Mouse (Mus musculus) heart, embryonic 13.5 days (tissue): Measurements from ENCODE around the gene Gm14214. TPM values are rescaled to one million over a fixed set of nuclear protein-coding genes. Genes with fewer than 3 reads are reported as not detected.

Experiments used
- ATAC-seq: fragments of 200-750 bp; cut with Nextera tagmentation; 2 replicates; pipeline ENCODE4 v1.8.0; 2017; ENCODE audit warnings: moderate TSS enrichment; ENCODE audit not compliant: insufficient number of reproducible peaks, low FRiP score, low TSS enrichment; ENCODE audit errors: extremely low read depth
- H3K27ac ChIP-seq: fragments of 300-500 bp; sonication (generic); replicated peaks from 2 replicates; pipeline ENCODE4 v1.5.1; 2015; ENCODE audit warnings: moderate library complexity, mild to moderate bottlenecking, inconsistent platforms
- H3K27me3 ChIP-seq: fragments of 300-500 bp; sonication (generic); replicated peaks from 2 replicates; pipeline ENCODE4 v1.6.1; 2015; ENCODE audit warnings: mild to moderate bottlenecking, inconsistent platforms
- H3K36me3 ChIP-seq: fragments of 300-500 bp; sonication (generic); 2 replicates; pipeline ENCODE4 v1.6.1; 2015; ENCODE audit warnings: mild to moderate bottlenecking, inconsistent platforms
- H3K4me1 ChIP-seq: fragments of 300-500 bp; sonication (generic); 2 replicates; pipeline ENCODE4 v1.6.1; 2015; ENCODE audit warnings: inconsistent platforms
- H3K4me2 ChIP-seq: fragments of 300-500 bp; sonication (generic); 2 replicates; pipeline ENCODE4 v1.6.1; 2015; ENCODE audit warnings: inconsistent platforms, mild to moderate bottlenecking, moderate library complexity
- H3K4me3 ChIP-seq: fragments of 300-500 bp; sonication (generic); 2 replicates; pipeline ENCODE4 v1.5.1; 2015; ENCODE audit warnings: moderate library complexity, mild to moderate bottlenecking, inconsistent platforms
- H3K9ac ChIP-seq: fragments of 300-500 bp; sonication (generic); 2 replicates; pipeline ENCODE4 v1.6.1; 2015; ENCODE audit warnings: inconsistent platforms, mild to moderate bottlenecking, moderate library complexity
- H3K9me3 ChIP-seq: fragments of 300-500 bp; sonication (generic); 2 replicates; pipeline ENCODE4 v1.6.1; 2016; ENCODE audit warnings: inconsistent platforms
- WGBS: fragments of 180-500 bp; shearing (Covaris S2); methylation state at CpG from one replicate; pipeline ENCODE4 v1.1.7; 2015; ENCODE audit warnings: mixed read lengths; 5-methylcytosine and 5-hydroxymethylcytosine counted together
- polyA plus RNA-seq: library from polyadenylated mRNA; unstranded; fragments of >200 nt; fragmentation: Nextera tagmentation; extraction: Ambion mirVana; gene quantifications from 2 replicates; pipeline ENCODE4 v1.2.1, GENCODE M21; 2015

Gene Gm14214
- polyA plus RNA-seq, 1 experiment from 2014 or later, result not detected

DNA sequence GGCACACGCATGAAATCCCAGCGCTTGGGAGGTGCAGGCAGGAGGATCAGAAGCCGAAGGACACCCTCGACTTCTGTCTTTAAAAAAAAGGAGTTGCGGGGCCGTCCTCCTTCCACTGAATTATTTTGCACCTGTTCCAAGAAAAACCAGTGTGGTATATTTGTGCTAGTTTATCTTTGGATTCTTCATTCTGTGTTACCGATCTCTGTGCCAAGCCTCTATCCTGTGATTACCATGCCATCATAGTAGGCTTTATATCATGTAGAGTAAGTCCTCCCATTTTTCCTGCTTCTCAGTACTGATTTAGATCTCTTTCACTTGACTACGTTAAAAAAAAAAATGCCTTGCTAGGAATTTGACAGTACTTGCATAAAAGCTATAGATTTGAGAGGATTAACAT, 1.8 kb upstream of the Gm14214 start:
- no peak for ATAC-seq
- Histone ChIP-seq H3K4me2 (no peak overlapping the region), H3K36me3 (no peaks in the 10 kb centered on the region), H3K27me3 (no peaks in the 10 kb centered on the region), H3K4me3 (no peak overlapping the region), H3K9ac (no peak overlapping the region), H3K27ac (no peak overlapping the region), H3K9me3 (no peaks in the 10 kb centered on the region; the same call in 1 of the 2 replicates), H3K4me1 (peaks cover 9% of the 10 kb centered on the region)
- 73% methylated on average over 8 of the region's 8 CpGs for WGBS

- Histone ChIP-seq H3K9ac (no peak overlapping the region), H3K9me3 (no peaks in the 10 kb centered on the region), H3K27me3 (no peaks in the 10 kb centered on the region), H3K36me3 (no peaks in the 10 kb centered on the region), H3K27ac (no peak overlapping the region), H3K4me1 (peaks cover 32% of the 10 kb centered on the region), H3K4me2 (no peak overlapping the region), H3K4me3 (no peak overlapping the region)
- ATAC-seq, result no peak
- WGBS, result 88% methylated on average over 6 of the region's 6 CpGs
These were observed 2.8 kb downstream of the Gm14214 start for GRCm38 (mm10) chr2:154767051-154767450.

GRCm38 (mm10) chr2:154765554-154766008, 4.2 kb downstream of the Gm14214 start:
- H3K9ac ChIP-seq, result no peak overlapping the region
- no peaks in the 10 kb centered on the region for H3K27me3 ChIP-seq
- H3K4me1 ChIP-seq, result peaks cover 32% of the 10 kb centered on the region
- H3K4me3 ChIP-seq, result no peak overlapping the region
- no peaks in the 10 kb centered on the region for H3K36me3 ChIP-seq
- no peak for ATAC-seq
- no peak overlapping the region for H3K27ac ChIP-seq
- 78% methylated on average over 8 of the region's 8 CpGs for WGBS
- no peaks in the 10 kb centered on the region for H3K9me3 ChIP-seq
- no peak overlapping the region for H3K4me2 ChIP-seq

GRCm38 (mm10) chr2:154764828-154765497, 4.9 kb downstream of the Gm14214 start:
- Histone ChIP-seq H3K9ac (no peak overlapping the region), H3K4me3 (no peak overlapping the region), H3K27ac (no peak overlapping the region), H3K27me3 (no peaks in the 10 kb centered on the region), H3K36me3 (no peaks in the 10 kb centered on the region), H3K9me3 (no peaks in the 10 kb centered on the region), H3K4me1 (peaks cover 32% of the 10 kb centered on the region), H3K4me2 (peak overlapping the region; percentile 9; the same call in 1 of the 2 replicates)
- ATAC-seq, result 0 out of 2 replicates have a peak, but pooled peaks have one; percentile 17
- WGBS, result 71% methylated on average over 9 of the region's 9 CpGs

DNA sequence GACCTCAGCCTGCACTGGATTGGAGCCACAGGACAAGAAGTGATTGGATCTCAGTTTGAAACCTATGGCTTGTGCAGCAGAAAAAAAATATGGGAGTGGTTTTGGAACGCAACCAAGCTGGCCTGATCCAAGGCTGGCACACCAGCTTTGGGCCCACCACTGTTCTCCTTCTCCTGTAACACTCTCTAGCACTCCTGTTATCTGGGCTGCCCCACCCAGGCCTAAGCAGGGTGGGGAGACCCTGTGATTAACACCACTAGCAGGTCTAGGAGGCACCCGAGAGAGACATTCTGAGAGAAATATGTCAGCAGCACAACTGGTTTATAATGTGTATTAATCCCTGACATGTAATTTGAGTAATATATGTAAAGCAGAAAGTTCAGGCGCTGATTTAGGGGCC, 6.6 kb downstream of the Gm14214 start:
- no peaks in the 10 kb centered on the region for H3K27me3 ChIP-seq
- H3K9ac ChIP-seq, result no peak overlapping the region
- H3K27ac ChIP-seq, result peak overlapping the region; percentile 5; the same call in 1 of the 2 replicates
- H3K4me2 ChIP-seq, result no peak overlapping the region
- peaks cover 27% of the 10 kb centered on the region for H3K4me1 ChIP-seq
- no peaks in the 10 kb centered on the region for H3K36me3 ChIP-seq
- no peaks in the 10 kb centered on the region for H3K9me3 ChIP-seq
- no peak overlapping the region for H3K4me3 ChIP-seq
- 55% methylated on average over 3 of the region's 3 CpGs for WGBS
- ATAC-seq, result no peak

GRCm38 (mm10) chr2:154758454-154758853, 11.4 kb downstream of the Gm14214 start:
- no peak overlapping the region for H3K4me2 ChIP-seq
- no peaks in the 10 kb centered on the region for H3K9me3 ChIP-seq
- no peaks in the 10 kb centered on the region for H3K36me3 ChIP-seq
- H3K4me3 ChIP-seq, result no peak overlapping the region
- H3K9ac ChIP-seq, result no peak overlapping the region
- peaks cover 10% of the 10 kb centered on the region for H3K4me1 ChIP-seq
- ATAC-seq, result no peak
- WGBS, result 85% methylated on average over 1 of the region's 1 CpGs
- H3K27me3 ChIP-seq, result no peaks in the 10 kb centered on the region
- no peak overlapping the region for H3K27ac ChIP-seq

DNA sequence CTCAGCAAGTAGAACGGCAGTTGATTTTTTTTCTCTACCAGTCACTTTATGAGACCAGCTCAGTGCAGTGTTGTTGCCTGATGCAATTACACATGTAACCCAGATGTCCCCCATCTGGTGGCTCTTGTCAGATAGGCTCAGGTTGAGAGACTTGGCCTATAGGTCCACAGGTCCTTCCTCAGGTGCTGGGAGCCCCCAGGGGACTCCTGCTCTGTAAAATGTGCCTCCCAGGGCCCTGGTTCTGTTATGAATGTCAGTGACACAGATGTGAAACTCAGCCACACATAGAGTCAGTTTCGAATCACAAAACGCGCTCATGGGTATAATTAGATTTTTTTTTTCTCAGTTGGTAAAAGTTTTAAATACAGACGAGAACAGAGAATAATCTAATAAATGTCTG, 12.1 kb downstream of the Gm14214 start:
- H3K9me3 ChIP-seq, result no peaks in the 10 kb centered on the region
- no peaks in the 10 kb centered on the region for H3K27me3 ChIP-seq
- peaks cover 2% of the 10 kb centered on the region for H3K4me1 ChIP-seq
- H3K4me3 ChIP-seq, result no peak overlapping the region
- no peak overlapping the region for H3K4me2 ChIP-seq
- ATAC-seq, result no peak
- no peak overlapping the region for H3K9ac ChIP-seq
- WGBS, result 85% methylated on average over 5 of the region's 5 CpGs
- H3K36me3 ChIP-seq, result no peaks in the 10 kb centered on the region
- no peak overlapping the region for H3K27ac ChIP-seq

GRCm38 (mm10) chr2:154755791-154756190, 14.0 kb downstream of the Gm14214 start:
- no peak overlapping the region for H3K4me2 ChIP-seq
- H3K27ac ChIP-seq, result no peak overlapping the region
- ATAC-seq, result no peak
- no peak overlapping the region for H3K9ac ChIP-seq
- H3K4me1 ChIP-seq, result 0 out of 2 replicates have a peak, but pooled peaks cover 5% of the 10 kb centered on the region
- no peaks in the 10 kb centered on the region for H3K27me3 ChIP-seq
- H3K36me3 ChIP-seq, result no peaks in the 10 kb centered on the region
- H3K4me3 ChIP-seq, result no peak overlapping the region
- 59% methylated on average over 6 of the region's 6 CpGs for WGBS
- no peaks in the 10 kb centered on the region for H3K9me3 ChIP-seq

- 82% methylated on average over 2 of the region's 2 CpGs for WGBS
- ATAC-seq, result no peak
These were observed 15.7 kb downstream of the Gm14214 start for GRCm38 (mm10) chr2:154754068-154754560.

DNA sequence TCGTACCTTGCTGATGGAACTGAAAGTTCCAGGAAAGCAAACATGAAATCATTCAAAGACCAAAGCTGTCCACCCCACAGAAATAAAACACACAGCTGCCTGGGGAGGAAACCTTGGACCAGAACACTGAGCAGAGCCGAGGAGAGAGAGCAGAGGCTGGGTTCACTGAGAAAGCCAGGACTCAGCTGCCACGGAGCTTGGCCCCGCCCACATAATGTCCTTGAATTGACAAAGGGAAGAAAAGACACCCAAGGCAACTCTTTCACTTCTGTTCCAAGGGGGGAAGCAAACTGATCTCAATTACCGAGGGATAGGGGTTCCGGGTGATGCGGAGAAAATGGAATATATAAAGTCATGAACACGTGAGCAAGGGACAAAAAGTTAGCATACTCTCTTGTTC, 17.9 kb downstream of the Gm14214 start:
- WGBS, result 64% methylated on average over 8 of the region's 8 CpGs
- no peak overlapping the region for H3K27ac ChIP-seq
- ATAC-seq, result no peak
- no peaks in the 10 kb centered on the region for H3K9me3 ChIP-seq
- H3K9ac ChIP-seq, result 0 out of 2 replicates have a peak overlapping the region, but pooled peaks have one; percentile 9
- peak overlapping the region; percentile 13; the same call in 1 of the 2 replicates for H3K4me2 ChIP-seq
- H3K27me3 ChIP-seq, result no peaks in the 10 kb centered on the region
- peaks cover 11% of the 10 kb centered on the region for H3K4me1 ChIP-seq
- H3K4me3 ChIP-seq, result no peak overlapping the region
- no peaks in the 10 kb centered on the region for H3K36me3 ChIP-seq

More at GRCm38 (mm10) chr2:154754068-154754560, 15.7 kb downstream of the Gm14214 start:
- no peak overlapping the region for H3K9ac ChIP-seq
- no peak overlapping the region for H3K4me2 ChIP-seq
- no peaks in the 10 kb centered on the region for H3K27me3 ChIP-seq
- H3K27ac ChIP-seq, result no peak overlapping the region
- no peak overlapping the region for H3K4me3 ChIP-seq
- H3K36me3 ChIP-seq, result no peaks in the 10 kb centered on the region
- peaks cover 10% of the 10 kb centered on the region for H3K4me1 ChIP-seq
- no peaks in the 10 kb centered on the region for H3K9me3 ChIP-seq

DNA sequence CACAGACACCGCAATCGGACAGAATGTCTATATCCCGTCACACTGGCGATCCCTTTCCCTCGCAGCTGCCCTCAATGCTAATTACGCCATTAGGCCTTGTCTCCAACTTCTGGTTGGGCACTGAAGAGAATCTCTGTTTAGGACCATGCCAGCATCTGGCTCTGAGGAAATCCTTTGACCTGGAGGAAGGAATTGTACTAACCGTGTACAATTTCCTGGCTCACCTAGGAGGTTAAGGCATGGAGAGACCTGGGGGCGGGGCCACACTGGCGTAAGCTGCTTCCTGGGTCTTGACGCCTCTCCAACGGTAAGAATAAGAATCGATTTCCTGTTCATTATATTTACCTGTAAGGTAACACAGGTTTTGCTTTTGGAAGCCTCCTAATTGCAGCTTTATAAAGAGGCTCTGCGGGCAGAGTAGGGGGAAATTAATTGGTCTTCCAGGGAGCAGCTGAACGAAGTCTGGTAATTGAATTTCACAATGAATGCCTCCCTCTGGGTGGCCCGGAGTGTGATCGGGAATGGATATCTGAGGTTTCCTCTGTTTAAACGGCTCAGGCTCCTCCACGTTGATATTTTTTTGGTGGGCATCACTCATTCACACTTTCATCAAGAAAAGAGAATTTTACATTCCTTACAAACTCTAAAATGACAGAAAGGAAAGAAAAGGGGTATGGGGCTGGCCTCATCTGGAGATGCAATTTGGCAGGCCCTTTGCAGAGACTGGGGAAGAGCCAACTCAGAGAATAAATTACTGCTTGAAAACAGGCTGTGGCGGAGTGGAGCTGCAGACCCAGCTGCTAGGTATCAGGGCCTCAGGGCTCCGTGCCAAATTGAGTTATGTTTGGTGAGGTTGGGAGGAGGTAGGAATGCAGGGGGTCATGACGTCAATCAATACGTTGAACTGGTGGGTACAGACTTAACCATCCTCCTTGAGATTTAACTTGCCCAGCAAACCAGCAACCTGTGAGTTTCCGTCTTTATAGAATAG, 20.5 kb downstream of the Gm14214 start:
- Histone ChIP-seq H3K4me3 (no peak overlapping the region), H3K9ac (no peak overlapping the region), H3K36me3 (no peaks in the 10 kb centered on the region), H3K4me1 (peaks cover 11% of the 10 kb centered on the region), H3K9me3 (no peaks in the 10 kb centered on the region), H3K27me3 (no peaks in the 10 kb centered on the region), H3K4me2 (no peak overlapping the region), H3K27ac (no peak overlapping the region)
- WGBS, result 60% methylated on average over 23 of the region's 23 CpGs
- ATAC-seq, result no peak
